Mouse (Mus musculus) small intestine, adult 2 months (tissue): Measurements from ENCODE around the gene Kif26a.

Source experiments
- CTCF ChIP-seq: fragments of 200-500 bp; IDR thresholded peaks from 2 replicates; pipeline ENCODE4 v1.5.1; 2012; ENCODE audit warnings: low read depth, mild to moderate bottlenecking, control low read depth, inconsistent platforms, low read length, moderate library complexity, mixed read lengths; ENCODE audit not compliant: insufficient replicate concordance, insufficient read length; ENCODE audit errors: extremely low read depth
- POLR2A ChIP-seq: fragments of 200-500 bp; IDR thresholded peaks from 2 replicates; pipeline ENCODE4 v1.6.1; 2012; ENCODE audit warnings: low read depth, mild to moderate bottlenecking, control low read depth, inconsistent platforms, low read length, moderate library complexity

GRCm38 (mm10) chr12:112109701-112110100 is 36.3 kb upstream of the Kif26a start:
- TF ChIP-seq CTCF, result no peak
- no peak for TF ChIP-seq POLR2A
